Mouse (Mus musculus): ENCODE results near the gene Gpr45.
"Not testable (repeated sequence)": the region's sequence is repeated elsewhere in the genome, so short reads cannot be mapped to it uniquely, and the experiment has no call there.

Gene Gpr45

DNA sequence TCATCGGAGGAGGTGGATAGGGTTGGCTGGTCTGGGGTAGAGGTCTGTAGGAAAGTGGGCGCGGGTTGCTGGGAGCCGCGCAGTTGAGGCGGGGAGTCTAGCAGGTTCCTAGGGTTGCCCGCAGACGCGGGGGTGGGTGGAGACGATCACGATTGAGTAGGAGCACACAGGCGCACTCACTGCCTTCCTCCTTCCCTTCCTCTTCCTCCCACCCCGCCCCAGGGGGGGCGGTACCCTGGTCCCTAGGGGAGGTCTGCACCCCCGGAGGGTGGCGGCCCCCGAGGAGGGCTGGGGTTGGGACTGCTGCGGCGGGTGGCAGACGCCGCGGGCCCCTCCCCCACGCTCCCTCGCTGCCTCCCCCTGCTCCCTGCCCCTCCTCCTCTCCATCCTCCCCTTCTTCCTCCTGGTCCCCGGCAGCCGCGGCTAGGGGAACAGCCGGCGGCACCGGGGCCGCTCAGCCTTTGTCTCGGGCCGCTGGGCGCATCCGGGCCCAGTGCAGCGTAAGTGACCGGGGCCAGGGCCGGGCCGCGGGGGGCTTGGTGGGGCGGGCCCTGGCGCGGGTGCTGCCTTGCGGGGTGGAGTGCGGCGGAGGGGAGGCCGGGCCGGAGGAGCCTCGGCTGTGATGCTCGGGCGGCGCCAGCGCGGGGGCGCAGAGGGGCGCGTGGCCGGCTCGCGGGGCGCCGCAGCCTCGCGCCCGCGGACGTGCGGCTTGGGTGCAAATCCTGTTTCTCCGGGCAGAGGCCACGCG is at the start of gene Gpr45:
TSS of gene Gpr45 (plus strand) at position 139 of the 748 bp plus-strand sequence.
- peak; percentile 42 to 62 for DNase-seq

DNA sequence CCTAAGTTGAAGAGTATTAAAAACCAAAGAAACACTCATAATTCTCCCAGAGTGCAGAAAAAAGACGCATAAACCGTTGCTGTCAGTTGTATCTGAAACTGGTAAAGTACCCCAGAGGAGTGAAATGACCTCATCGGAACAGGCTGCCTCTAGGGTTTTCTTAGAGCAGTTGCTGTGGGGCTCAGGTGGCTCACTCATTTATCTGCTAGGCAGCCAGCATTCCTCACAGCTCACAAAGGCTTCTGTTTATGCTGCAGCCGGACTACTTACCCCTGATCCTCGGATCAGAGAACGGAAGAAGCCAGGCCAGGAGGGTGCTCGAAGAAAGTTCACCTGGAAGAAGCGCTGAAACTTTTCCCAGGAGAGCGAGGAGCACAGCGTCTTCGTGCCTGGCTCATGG is 47.5 kb upstream of the Gpr45 start:
- DNase-seq = no peak

DNA sequence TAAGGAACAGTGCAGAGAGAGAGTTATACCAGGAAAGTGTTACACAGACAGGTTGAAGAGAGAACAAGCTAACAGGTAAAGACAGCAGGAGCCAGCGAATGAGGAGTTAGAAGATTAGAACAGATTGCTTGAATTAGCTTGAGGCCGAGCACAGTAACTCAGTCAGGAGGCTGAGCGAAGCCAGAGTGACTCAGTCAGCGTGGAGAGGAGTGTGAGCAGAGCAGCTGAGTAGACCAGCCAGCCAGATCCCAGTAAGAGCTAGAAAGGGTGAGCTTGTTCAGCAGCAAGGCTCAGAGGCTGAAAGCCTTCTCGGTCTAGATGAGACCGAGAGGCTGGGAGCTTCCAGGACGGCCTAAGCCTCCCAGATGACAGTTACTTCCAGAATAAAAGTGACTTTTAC is 46.0 kb upstream of the Gpr45 start:
- no peak for DNase-seq

- no peak for DNase-seq
These were observed 45.5 kb upstream of the Gpr45 start for GRCm38 (mm10) chr1:42907153-42907552.

DNA sequence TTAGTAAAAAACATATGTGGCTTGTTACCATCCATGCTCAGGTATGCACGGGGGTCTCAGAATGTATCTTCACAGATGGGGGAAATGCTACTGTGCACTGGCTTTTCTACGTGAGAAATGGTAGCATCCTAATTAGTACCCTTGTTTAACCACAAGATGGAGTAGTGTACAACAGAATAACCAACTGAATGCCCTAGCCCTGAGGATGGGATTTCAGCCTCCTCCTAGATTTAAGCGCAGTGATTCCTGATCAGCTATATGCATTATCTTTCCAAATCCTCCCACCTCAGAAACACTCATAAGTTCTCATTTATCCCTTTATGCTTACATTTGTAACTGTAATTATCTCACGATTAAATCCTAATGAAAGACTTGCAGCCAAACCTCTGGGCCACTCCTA is 37.6 kb upstream of the Gpr45 start:
- no peak for DNase-seq

DNA sequence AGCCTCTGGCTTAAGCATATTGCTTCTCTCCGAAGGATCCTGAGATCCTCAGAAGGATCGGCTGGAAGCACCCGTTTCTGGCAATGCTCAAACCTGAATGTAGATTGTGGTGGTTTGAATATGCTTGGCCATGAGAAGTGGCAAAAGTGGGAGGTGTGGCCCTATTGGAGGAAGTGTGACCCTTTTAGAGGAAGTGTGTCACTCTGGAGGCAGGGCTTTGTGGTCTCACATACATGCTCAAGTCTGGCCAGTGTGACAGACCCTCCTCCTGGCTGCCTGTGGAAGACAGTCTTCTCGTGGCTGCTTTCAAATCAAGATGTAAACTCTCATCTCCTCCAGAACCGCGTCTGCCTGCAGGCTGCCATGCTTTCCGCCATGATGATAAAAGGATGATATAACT is 36.0 kb upstream of the Gpr45 start:
- DNase-seq = no peak

GRCm38 (mm10) chr1:42917908-42918307 is 34.8 kb upstream of the Gpr45 start:
- no peak for DNase-seq

- DNase-seq = no peak
These were observed 28.7 kb upstream of the Gpr45 start for GRCm38 (mm10) chr1:42923924-42924323.

DNA sequence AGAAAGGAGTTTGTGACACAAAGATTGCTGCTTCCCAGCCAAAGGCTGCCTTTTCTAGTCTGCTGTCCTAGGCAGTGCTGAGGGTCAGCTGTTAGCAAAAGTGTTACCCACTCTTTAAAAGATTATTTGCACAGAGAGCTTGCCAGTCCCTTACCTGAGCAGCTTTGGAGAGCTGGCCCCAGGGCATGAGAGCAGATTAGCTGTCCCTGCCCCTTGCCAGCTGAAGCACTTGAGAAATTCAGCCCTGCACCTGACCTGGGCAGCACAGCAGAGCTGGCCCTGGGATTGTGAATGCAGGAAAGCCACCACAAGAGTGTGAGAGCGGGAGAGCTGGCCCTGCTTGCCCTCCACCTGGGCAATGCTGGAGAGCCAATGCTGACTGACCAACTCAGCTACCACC is 19.1 kb upstream of the Gpr45 start:
- DNase-seq = no peak

- no peak for DNase-seq
These were observed 4.2 kb upstream of the Gpr45 start for GRCm38 (mm10) chr1:42948486-42948885.

DNA sequence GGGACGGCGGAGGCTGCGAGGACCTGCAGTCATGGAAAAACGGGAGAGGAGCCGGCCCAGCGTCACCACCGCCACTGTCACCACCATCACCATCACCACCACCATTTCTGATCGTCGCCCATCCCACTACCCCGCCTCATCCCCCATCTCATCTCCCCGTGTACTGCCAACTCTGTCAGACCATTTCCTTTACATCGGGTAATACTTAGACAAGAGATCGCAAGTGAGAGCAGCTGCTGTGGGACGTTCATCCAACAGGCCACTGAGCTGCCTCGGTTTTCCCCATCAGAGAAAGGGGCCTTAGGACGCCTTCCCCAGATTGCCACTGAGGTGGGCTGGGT is 780 bp downstream of the Gpr45 start:
- no peak for DNase-seq

GRCm38 (mm10) chr1:42956828-42957227 is 4.2 kb downstream of the Gpr45 start:
- DNase-seq = no peak

DNA sequence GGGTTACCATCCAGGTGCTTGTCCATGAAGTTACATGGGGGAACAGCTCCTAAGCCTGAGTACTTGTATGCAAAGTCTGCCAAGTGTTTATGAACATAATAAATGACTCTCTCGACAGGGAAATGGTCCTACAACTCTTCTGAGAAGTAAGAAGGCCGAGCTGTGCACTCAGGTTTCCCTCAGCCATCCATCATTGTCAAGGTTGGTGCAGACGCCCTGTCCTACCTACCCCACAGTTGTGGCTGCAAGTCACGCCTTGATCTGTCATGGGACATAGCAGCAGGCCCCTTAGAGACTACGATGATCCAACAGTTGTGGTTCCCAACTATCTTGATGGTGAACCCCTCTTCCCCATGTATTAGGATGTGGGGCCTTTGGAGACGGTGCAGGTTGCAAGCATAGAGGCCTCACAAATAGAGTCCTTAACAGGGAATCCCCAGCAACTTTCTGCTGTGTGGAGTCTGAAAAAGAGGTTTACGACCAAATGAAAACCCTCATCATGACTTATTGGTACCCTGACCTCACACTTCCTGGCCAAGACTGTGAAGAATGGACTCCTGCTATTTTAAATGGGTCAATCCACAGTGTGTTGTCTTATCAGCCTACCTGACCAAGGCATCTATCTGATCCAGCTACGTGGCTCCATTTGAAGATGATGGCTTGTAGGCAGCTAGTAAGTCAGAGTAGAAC is 30.6 kb downstream of the Gpr45 start:
- no peak for DNase-seq

DNA sequence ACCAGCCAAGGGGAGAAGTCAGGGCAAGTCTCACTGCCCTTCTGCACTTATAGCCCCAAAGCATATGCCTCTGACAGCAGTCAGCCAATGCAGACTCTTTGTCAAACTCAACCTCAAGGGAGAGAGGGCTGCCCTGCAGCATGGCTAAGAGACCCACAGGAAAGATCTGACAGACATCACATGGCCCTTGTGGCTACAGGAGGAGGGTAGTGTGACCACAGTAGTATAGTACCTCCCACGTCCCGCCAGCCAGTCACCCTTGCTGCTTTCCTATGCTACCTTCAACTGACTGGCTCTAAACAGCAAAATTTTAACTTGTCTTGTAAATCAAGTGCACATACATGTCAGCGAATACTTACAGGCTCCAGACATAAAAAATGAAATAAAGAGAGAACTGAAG is 31.4 kb downstream of the Gpr45 start:
- no peak for DNase-seq

DNA sequence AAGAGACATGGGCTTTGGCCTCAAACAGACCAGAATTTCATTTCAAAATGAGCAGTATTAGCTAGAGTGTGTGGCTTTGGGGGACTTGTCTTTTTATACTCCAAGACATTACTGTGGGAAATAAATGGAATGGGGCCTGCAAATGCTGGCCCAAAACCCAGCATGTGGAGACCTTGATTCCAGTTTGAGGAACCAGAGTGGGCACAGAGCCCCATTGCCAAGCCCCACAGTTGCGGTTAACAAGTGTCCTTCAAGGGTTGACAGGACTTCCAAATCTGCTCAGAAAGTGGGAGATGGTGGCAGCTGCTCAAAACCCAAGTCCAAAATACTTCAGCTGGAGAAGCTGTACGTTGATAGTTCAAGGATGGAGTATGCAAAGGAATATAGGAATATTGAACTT is 36.3 kb downstream of the Gpr45 start:
- no peak for DNase-seq

DNA sequence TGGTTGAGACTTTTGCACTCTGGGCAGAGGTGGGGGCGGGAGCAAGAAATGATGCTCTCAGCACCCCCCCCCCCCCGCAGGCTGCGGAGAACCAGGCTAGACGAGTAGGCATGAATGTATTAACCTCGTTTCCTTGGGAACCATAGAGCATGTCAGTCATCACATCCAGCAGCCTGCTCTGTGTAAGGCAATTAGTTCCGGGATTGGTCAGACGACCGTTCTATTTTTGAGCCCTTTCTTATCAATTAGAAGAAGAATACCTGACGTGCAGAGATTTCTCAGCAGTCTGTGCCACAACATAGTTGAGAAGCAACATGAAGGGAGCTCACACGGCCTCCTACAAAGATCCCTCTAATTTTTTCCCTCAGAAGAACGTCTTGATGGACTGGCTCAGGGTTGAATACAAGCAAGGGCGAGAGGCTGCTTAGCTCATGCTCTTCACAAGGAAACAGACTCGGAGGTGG is 53.4 kb downstream of the Gpr45 start:
- no peak for DNase-seq

DNA sequence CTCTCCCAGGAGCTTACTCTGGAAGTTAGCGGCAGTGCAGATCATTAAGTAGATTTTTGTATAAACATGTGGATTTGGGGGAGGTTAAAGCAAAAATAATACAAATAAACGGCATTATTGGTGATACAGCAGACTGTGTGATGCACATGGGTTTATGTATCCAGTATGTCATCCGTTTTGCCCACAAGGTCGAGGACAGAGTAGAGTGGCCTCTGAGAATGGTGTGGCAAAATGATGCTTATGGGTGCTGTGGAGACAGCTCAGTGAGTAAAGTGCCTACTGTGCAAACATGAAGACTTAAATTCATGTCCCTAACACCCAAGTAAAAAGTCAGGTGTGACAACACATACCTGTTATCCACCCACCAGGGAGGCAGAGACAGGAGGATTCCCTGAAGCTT is 53.9 kb downstream of the Gpr45 start:
- DNase-seq = no peak

- no peak for DNase-seq
These were observed 57.8 kb downstream of the Gpr45 start for GRCm38 (mm10) chr1:43010461-43010860.

DNA sequence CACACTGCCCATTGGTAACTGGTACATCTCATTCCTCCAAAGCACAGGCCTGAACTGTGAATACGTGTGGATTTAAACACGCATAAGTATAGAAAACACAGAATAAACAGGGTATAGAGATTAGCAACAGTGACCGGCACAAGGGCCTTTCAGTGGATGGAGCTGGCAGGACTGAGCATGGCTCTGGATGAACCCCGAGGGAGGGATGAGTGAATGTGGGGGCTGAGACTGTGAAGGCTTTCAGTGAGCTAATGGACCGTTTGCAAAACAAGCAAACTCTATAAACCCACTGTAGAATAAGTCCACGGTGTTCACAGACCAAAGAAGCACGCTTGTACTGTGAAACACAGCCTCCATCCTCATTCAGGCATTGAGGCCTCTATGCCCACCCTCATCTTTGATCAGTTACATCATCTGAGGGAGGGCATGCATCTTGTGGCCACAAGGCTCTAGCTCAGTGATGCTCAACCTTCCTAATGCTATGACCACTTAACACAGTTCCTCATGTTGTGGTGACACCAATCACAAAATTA is 62.5 kb downstream of the Gpr45 start:
- DNase-seq = not testable (repeated sequence)

GRCm38 (mm10) chr1:43036014-43036413 is 83.3 kb downstream of the Gpr45 start:
- no peak for DNase-seq

DNA sequence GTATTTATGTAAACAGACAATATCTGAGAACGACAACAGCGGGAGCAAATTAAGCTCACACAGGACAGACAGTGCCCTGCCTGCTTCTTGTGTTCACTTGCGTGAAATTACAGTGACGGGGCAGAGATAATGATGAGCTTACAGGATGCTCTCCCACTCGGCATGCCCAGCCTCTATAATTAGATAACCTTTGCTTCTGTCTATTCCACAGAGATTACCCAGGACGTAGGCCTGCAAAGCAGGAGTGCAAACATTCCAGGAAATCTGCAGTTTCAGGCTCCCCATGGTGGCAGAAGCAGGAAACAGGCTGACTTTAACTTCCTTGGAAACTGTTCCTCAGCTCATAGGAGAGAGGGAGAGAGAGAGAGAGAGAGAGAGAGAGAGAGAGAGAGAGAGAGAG is 89.6 kb downstream of the Gpr45 start:
- no peak for DNase-seq

GRCm38 (mm10) chr1:43045204-43045982 is 92.7 kb downstream of the Gpr45 start:
- no peak for DNase-seq

GRCm38 (mm10) chr1:43046990-43047389 is 94.3 kb downstream of the Gpr45 start:
- no peak for DNase-seq

GRCm38 (mm10) chr1:43047811-43048210 is 95.1 kb downstream of the Gpr45 start:
- no peak for DNase-seq

All from thymus, postnatal 36 days (tissue).